Mouse (Mus musculus) E14TG2a.4 (cell line): Measurements from ENCODE around the gene Ibsp.

Source experiments
- CTCF ChIP-seq: conservative IDR thresholded peaks from 2 replicates; pipeline ENCODE4 v1.5.1; 2014; ENCODE audit warnings: low read length
- NANOG ChIP-seq: IDR thresholded peaks from 2 replicates; pipeline ENCODE4 v1.6.1; 2014; ENCODE audit warnings: borderline replicate concordance, low read length, mixed read lengths
- POU5F1 ChIP-seq: IDR thresholded peaks from 2 replicates; pipeline ENCODE4 v1.6.1; 2014; ENCODE audit warnings: low read length, borderline replicate concordance

- TF ChIP-seq CTCF (no peak), POU5F1 (no peak), NANOG (no peak)
These were observed 28.9 kb downstream of the Ibsp start for GRCm38 (mm10) chr5:104327876-104328275.
